Mouse (Mus musculus): Measurements from ENCODE around the gene Cfap44. TPM values are rescaled to one million over a fixed set of nuclear protein-coding genes. Genes with fewer than 3 reads are reported as not detected.
"Not testable (repeated sequence)": the region's sequence is repeated elsewhere in the genome, so short reads cannot be mapped to it uniquely, and the experiment has no call there.

Cfap44 gene
- total RNA-seq, 2 experiments from 2014 or later, result not detected

GRCm38 (mm10) chr16:44430021-44430420 lies 35.4 kb downstream of the Cfap44 start:
- DNase-seq, result no peak

- no peak for DNase-seq
These were observed 40.3 kb downstream of the Cfap44 start for GRCm38 (mm10) chr16:44434931-44435330.

GRCm38 (mm10) chr16:44435481-44435880 lies 40.9 kb downstream of the Cfap44 start:
- no peak for DNase-seq

DNA sequence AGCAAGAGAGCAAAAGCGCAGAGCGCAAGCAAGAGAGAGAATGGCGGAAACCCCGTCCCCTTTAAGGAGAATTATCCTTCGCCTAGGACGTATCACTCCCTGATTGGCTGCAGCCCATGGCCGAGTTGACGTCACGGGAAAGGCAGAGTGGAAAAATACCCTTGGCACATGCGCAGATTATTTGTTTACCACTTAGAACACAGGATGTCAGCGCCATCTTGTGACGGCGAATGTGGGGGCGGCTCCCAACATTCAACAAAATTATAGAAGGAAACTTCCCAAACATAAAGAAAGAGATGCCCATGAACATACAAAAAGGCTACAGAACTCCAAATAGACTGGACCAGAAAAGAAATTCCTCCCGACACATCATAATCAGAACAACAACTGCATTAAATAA lies 47.3 kb downstream of the Cfap44 start:
- DNase-seq, result not testable (repeated sequence)

GRCm38 (mm10) chr16:44457858-44458257 lies 63.3 kb downstream of the Cfap44 start:
- DNase-seq, result no peak

- no peak for DNase-seq
These were observed 64.2 kb downstream of the Cfap44 start for GRCm38 (mm10) chr16:44458826-44459225.

DNA sequence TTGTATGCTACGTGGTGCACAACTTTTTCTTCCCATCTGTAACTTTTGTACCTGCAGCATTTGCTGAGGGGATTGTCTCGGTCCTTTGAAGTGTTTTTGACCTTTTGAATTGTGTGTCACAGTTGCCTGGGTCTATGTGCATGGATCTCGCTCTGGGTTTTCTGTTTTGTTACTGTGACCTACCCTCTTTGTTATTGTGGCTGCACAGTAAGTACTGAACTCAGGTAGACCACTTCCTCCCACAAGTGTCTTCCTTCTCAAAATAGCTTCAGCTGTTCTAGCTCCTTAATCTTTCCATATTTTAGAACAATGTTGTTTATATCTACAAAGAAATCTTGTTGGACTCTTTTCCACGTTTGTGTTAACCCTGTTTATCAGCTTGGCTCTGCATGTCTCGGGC lies 66.3 kb downstream of the Cfap44 start:
- no peak for DNase-seq

- no peak for DNase-seq
These were observed 80.7 kb downstream of the Cfap44 start for GRCm38 (mm10) chr16:44475281-44475680.

DNA sequence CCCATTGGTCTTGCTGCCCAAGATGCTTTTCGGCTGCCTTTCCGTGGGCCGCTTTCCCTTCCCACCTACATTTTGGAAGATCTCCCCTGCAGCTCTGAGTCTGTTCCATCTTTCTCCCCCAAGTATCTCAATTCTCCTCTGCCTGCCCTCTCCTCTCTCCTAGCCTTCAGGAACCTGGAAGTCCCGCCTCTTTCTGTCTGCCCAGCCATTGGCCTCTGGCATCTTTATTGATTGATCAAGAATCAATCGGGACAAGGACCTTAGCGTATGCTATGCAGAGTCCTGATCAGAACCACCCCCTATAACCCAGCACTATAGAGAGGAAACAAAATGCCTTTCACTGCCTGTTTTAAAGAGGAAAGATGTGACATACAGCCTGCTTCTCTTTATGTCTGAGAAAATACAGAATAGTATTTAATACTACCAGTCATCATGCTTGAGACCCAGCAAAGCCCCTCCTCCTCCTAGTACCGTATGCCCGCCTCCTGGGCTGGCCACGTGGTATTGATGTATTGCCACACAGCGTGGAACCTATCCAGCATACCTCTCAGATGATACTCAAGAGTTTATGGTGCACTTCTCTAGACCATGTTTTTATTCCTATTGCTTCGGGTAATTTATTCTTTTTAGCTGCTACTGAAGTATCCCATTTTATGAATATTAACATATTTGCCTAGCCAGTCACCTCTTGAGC lies 81.2 kb downstream of the Cfap44 start:
- DNase-seq, result no peak

DNA sequence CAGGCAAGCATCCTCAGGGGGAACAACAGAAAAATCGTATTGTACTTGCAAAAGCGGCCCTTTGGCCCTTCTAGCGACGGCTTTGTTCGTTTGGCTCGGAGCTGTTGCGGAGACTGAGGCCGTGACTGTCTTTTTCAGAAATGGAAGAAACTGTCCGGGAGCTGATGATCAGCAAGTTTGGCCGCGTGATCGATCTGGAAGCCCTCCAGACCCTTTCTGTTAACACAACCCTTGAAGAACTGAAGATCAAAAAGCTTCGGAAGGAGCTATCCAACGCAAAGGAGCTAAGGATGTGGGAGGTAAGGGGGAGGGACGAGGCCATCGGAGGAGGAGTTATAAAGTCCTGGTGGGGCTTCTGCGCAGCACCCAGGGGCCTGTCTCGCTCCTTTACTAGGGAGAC lies 84.2 kb downstream of the Cfap44 start:
- DNase-seq, result no peak

DNA sequence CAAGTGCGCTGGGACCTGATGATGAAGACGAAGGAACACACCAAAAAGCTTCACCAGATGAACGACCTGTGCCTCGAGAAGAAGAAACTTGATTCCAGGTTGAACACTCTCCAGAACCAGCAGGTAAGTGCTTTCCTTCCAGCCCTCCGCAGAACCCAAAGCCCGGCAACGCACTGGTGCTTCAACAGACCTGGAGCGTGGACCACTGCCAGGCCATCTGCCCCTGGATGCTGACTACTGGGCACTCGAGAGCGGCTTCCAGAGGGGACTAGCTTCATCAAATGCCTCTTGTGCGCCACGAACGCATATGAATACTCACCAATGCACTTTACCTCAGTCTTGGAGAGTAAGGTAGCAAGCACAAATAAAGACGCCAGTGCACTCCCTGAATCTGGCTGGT lies 85.3 kb downstream of the Cfap44 start:
- no peak for DNase-seq

GRCm38 (mm10) chr16:44480616-44481015 lies 86.0 kb downstream of the Cfap44 start:
- DNase-seq, result no peak

DNA sequence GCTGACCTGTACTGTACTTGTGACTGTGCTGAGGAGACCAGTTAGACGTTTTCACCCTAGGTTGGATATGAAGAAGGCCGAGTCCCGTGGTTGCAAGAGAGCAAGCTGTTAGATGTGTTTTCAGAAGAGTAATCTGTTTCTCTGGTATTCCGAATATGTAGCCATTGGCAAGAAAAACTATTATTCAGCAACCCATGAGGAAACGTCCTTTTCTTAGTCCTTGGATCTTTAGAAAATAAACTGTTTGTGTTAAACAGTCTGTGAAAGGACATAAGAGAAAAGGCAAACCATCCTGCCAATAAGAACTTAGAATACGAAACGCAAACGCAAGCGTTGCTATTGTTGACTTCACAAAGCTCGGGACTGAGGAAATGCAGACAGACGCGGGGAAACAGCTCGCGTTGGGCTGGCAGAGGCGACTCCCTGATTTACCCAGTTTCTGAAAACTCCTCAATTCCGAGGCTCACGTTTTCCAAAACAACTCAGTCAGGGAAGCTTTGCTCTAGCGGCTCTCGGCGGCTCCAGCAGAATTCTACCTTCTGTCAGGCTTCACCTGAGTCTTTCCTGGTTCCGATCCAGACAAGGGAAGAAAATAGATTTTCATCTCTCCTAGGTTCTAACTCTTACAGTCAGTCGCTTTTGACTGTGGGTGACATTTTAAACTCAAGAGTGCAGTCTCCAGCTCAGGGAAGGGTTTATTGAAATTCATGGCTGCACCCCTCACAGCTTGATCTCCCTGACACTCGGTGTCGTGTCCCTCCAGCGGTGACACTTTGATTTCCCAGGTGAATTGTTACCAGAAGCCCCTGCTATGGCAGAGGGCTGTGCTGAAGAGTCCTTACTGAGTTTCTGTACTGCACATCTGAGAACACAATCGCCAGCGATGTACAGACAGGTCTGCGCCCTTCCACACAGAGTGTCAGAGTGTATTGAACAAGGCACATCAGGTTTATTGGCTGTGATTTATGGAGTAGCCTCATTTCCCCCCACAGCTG lies 87.3 kb downstream of the Cfap44 start:
- DNase-seq, result no peak

DNA sequence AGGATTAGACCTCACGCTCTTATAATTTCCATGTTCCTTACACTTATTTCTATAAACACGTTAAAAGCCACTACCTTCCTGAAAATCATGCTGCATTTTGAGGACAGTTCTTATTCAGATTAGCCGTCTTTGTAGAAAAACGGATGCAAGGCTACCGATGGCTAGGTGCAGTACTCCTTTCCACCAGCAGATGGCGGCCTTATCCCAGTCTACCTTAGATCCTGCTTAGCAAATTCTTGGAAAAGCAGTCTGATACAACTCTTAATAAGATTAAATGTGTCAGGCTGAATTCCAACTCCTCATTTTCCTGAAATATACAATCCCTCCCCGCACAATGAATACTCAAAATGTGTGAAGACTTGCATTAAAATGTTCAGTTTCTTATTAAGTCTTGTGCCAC lies 89.5 kb downstream of the Cfap44 start:
- DNase-seq, result peak; percentile 89

GRCm38 (mm10) chr16:44484831-44485230 lies 90.2 kb downstream of the Cfap44 start:
- no peak for DNase-seq

DNA sequence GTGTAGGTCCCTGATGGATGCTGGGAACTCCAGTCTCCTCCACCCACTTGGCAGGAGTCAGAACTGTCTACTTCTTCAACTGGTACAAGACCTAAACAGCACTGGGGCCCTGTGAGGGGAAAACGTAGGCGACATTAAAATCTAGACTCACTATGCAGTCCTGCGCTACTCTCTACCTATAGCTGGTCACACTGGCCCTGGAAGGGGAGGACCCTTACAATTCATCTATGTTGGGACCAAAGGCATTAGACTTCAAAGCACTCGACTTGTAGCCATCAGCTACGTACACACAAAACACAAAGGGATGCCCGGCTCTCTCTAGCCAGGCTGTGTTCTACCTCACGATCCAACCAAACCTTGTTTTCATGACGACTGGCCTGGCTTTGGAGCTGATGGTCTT lies 91.1 kb downstream of the Cfap44 start:
- DNase-seq, result no peak

GRCm38 (mm10) chr16:44486612-44487011 lies 92.0 kb downstream of the Cfap44 start:
- DNase-seq, result no peak

- no peak for DNase-seq
These were observed 92.6 kb downstream of the Cfap44 start for GRCm38 (mm10) chr16:44487194-44487593.

GRCm38 (mm10) chr16:44491051-44491450 lies 96.5 kb downstream of the Cfap44 start:
- no peak for DNase-seq

- no peak for DNase-seq
These were observed 97.6 kb downstream of the Cfap44 start for GRCm38 (mm10) chr16:44492151-44492550.

- no peak for DNase-seq
These were observed 98.1 kb downstream of the Cfap44 start for GRCm38 (mm10) chr16:44492706-44493105.

- peak; percentile 34 for DNase-seq
These were observed 99.3 kb downstream of the Cfap44 start for GRCm38 (mm10) chr16:44493868-44494267.

DNA sequence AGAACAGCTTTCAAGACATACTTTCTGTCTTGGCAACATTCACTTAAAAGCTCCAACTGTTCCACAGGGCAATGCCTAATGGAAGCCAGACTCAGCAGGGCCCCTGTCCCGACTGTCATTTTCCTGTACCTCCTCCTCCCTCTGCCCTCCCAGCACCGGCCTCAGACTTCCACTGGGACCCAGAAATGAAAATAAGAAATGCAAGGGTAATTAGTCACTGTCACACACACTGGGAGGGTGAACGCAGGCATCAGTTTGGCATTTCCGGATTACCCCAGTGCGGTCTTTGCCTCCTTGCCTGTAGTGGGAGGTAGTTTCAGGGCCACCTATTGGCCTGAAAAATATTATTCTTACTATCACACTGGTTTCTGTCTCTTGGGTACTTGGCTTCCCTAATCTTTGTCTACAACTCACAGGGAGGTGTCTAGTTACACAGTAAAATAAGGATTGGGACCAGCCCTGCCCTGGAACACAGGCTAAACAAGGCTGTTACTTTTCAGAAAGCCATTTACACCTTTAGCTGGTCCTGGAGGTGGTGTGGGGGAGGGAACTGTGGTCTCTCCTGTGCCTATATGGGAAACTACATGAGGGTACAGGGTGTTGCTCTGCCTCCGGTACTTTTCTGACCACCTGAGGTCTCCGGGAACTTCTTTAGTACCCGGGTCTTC lies 100.0 kb downstream of the Cfap44 start:
- no peak for DNase-seq
